Mouse (Mus musculus) CD8-positive naive resting alpha-beta T cell, adult 2 months (primary cell): Measurements from ENCODE around the gene Fbxw9.

Experiments used
- DNase-seq, 2 experiments: peaks; one replicate each; pipeline ENCODE4 v3.0.0; 2022; ENCODE audit warnings: low read depth in 2 of 2, low spot score in 2 of 2

Fbxw9 gene

GRCm38 (mm10) chr8:85036718-85037365 is 23.0 kb upstream of the Fbxw9 start, which contains the start of gene Tnpo2:
Gene Tnpo2, plus strand, starts transcription at chr8:85036915.
- peak; percentile 76 to 85 for DNase-seq

- DNase-seq, result no peak
These were observed 22.5 kb upstream of the Fbxw9 start for GRCm38 (mm10) chr8:85037366-85037680.

GRCm38 (mm10) chr8:85037681-85038531 is 21.9 kb upstream of the Fbxw9 start:
- DNase-seq, result peak; percentile 26 to 36

GRCm38 (mm10) chr8:85043619-85044018 is 16.2 kb upstream of the Fbxw9 start:
- DNase-seq, result no peak

- no peak for DNase-seq
These were observed 2.5 kb upstream of the Fbxw9 start for GRCm38 (mm10) chr8:85057367-85057766.

GRCm38 (mm10) chr8:85062603-85063002 is 2.7 kb downstream of the Fbxw9 start:
- DNase-seq, result no peak

GRCm38 (mm10) chr8:85065213-85065612 is 5.4 kb downstream of the Fbxw9 start:
- no peak for DNase-seq

- no peak for DNase-seq
These were observed 7.3 kb downstream of the Fbxw9 start for GRCm38 (mm10) chr8:85067155-85067554.

GRCm38 (mm10) chr8:85067982-85068381 is 8.1 kb downstream of the Fbxw9 start, which contains the start of gene Gm5741:
Gene Gm5741, minus strand, starts transcription at chr8:85067982.
- no peak for DNase-seq

GRCm38 (mm10) chr8:85071041-85071440 is 11.2 kb downstream of the Fbxw9 start:
- no peak for DNase-seq

GRCm38 (mm10) chr8:85071514-85072281 is 11.8 kb downstream of the Fbxw9 start, which contains the start of gene Dhps:
Gene Dhps, plus strand, starts transcription at chr8:85071757.
- DNase-seq, result peak; percentile 80 to 87

GRCm38 (mm10) chr8:85072364-85072929 is 12.6 kb downstream of the Fbxw9 start:
- no peak for DNase-seq

- DNase-seq, result no peak
These were observed 13.3 kb downstream of the Fbxw9 start for GRCm38 (mm10) chr8:85073041-85073612.

- DNase-seq, result no peak
These were observed 14.3 kb downstream of the Fbxw9 start for GRCm38 (mm10) chr8:85074167-85074566.

GRCm38 (mm10) chr8:85074617-85075016 is 14.8 kb downstream of the Fbxw9 start:
- no peak for DNase-seq

- no peak for DNase-seq
These were observed 16.1 kb downstream of the Fbxw9 start for GRCm38 (mm10) chr8:85076001-85076400.

- DNase-seq, result peak; percentile 66 to 79
These were observed 17.1 kb downstream of the Fbxw9 start for GRCm38 (mm10) chr8:85076993-85077392.

- DNase-seq, result no peak
These were observed 20.3 kb downstream of the Fbxw9 start for GRCm38 (mm10) chr8:85080214-85080531.

GRCm38 (mm10) chr8:85080532-85081215 is 20.8 kb downstream of the Fbxw9 start, which contains the start of gene Wdr83os:
Gene Wdr83os, plus strand, starts transcription at chr8:85080740.
- DNase-seq, result peak; percentile 58 to 66

GRCm38 (mm10) chr8:85081216-85081555 is 21.3 kb downstream of the Fbxw9 start, which contains the start of gene Wdr83:
Gene Wdr83, minus strand, starts transcription at chr8:85081306.
- peak in 1 of 2 experiments; percentile 38 for DNase-seq
